Mouse (Mus musculus) embryo, embryonic 11.5 days (tissue): Measurements from ENCODE around the gene Vopp1.

Experiments used
- DNase-seq: peaks from one replicate; pipeline ENCODE4 v3.0.0-alpha.2; 2012; ENCODE audit warnings: low read depth, low spot score

Vopp1 gene

DNA sequence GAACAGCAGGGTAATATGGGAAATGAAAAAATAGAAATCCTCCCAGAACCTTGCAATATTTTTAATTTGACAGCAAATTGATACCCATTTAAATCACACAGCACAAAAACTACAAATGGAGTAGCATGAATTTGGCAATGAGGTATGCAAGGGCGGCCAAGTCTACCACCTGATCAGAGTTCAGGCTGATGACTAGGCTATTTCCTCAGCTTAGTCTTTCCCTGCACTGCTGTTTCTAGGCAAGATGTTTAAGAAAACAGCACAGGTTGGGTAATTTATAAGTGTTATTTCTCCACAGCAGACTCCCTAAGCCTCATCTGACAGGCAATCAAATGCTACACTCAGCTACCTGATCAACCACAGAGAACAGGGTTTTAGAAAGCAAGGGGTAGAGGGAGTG, 40.7 kb downstream of the Vopp1 start:
- no peak for DNase-seq

GRCm38 (mm10) chr6:57782658-57783057, 42.3 kb downstream of the Vopp1 start:
- DNase-seq, result no peak

DNA sequence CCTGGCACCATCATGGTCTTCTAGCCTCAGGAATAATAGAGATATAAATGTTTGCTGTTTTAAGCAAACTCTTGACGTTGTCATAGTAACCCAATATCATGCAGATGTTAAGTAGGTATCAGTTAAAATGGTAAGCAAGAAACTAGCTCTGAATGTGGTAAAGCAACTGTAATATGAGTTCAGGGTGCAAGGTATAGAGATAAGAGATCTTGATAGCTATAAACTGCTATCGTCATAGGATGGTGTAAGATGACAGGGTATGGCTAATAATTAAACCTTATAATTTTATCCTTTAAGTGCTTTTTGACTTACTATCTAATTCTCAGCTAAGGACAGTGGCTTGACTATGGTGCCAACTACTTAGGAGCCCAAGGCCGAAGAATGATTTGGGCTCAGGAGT, 44.6 kb downstream of the Vopp1 start:
- no peak for DNase-seq

GRCm38 (mm10) chr6:57773792-57774191, 51.2 kb downstream of the Vopp1 start:
- no peak for DNase-seq

GRCm38 (mm10) chr6:57770467-57771190, 54.3 kb downstream of the Vopp1 start:
- DNase-seq, result no peak

GRCm38 (mm10) chr6:57768948-57769525, 55.9 kb downstream of the Vopp1 start:
- DNase-seq, result no peak

- DNase-seq, result no peak
These were observed 57.7 kb downstream of the Vopp1 start for GRCm38 (mm10) chr6:57767112-57767868.

GRCm38 (mm10) chr6:57766287-57766686, 58.7 kb downstream of the Vopp1 start:
- DNase-seq, result no peak

DNA sequence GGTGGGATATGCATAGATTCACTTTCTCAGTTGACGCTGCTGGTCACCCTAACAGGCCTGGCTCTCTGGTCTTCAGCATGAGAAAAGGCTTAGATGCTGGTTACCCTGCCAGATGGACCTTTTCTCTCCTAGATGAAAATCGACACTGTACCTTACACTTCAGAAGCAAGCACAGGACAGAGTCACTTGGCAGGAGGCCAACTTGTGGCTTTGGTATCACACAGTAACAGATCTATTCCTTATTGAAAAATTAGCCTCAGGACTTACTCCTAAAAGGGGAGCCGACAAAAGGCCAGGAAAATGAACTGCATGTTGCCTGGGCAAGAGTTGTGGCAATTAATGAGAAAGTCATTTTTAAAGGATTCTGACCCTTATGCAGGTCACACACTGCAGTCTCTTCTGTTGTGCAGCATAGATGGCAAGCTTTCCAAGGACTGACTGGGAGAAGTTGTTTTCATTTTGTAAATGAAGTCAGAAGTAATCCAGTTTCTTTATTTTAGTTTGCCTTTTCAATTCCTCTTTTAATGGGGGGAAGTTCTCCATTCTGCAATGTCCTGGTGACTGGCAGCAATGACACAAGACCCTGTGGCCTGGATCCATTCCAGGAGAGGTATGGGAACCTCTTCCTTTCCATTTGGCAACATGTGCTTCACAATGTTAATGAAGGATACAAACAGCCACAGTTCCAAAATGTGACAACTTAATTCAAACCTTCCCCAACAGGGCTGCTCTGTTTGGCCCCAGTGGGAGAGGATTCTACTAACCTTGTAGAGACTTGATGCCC, 59.7 kb downstream of the Vopp1 start:
- no peak for DNase-seq

DNA sequence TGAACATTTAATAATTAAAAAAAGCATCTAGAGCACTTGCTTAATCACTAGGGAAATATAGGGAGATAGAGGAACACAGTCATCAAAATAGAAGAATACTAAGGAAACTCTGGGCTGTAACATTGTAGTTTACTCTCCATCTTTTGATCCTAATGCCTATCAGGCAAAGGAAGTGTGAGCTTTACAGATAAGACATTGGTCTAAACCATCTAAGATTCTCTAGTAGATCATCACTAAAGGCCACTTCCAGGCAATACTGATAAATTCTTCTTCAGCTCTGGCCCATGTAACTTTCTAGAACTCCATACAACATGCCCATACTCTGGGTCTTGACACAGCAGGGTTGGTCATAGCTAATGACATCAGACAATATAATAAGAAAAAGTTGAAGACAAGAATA, 61.9 kb downstream of the Vopp1 start:
- no peak for DNase-seq

GRCm38 (mm10) chr6:57753962-57754759, 70.8 kb downstream of the Vopp1 start:
- DNase-seq, result no peak

DNA sequence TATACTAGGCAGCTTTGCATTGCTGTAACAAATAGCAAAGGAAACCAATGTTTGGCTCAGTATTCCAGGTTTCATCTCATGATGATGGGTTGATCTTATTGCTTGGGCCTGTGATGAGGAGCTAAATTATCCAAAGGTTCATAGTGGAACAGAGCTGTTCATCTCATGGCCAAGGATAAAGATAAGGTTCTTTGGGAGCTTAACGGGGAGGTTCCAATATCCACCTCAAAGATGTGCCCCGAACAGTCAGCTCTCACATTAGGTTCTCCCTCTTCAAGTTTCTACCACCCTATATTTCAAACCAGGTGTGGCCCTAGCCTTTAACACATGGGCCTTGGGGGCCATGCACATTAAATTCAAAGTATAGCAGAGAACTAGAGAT, 79.2 kb downstream of the Vopp1 start:
- no peak for DNase-seq

GRCm38 (mm10) chr6:57744974-57745747, 79.8 kb downstream of the Vopp1 start:
- DNase-seq, result peak; percentile 4

GRCm38 (mm10) chr6:57744123-57744522, 80.8 kb downstream of the Vopp1 start:
- no peak for DNase-seq

DNA sequence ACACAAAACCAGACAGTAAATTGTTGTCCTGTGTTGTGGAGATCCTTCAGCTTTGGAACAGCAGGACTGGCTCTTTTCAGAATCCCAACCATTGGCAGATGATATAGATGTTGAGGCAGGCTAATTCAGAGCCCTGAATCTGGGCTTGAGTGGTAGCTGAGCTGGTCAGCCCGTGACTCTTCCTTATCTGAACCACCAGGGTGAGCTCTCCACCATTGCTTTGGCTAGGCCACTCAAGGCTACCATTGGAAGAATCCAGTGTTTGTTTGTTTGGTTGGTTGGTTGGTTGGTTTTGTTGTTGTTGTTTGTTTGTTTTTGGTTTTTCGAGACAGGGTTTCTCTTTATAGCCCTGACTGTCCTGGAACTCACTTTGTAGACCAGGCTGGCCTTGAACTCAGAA, 81.6 kb downstream of the Vopp1 start:
- DNase-seq, result no peak

DNA sequence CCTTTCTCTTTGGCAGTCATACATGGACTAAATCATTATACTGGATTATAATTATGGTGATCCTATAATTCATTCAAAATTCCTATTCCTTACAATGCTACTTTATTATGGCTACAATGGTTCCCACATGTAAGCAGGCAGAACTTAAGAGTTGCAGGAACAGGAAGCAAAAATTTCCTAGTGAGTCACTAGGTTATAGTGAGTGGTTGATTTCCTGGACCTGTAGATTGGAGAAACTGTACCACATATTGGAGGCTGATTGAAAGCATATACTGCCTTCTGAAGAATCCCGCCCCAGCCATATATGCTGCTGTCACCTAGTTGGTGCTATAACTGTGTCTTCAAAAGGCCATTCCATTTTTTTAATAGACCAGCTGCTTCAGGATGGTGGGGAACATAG, 82.2 kb downstream of the Vopp1 start:
- no peak for DNase-seq

DNA sequence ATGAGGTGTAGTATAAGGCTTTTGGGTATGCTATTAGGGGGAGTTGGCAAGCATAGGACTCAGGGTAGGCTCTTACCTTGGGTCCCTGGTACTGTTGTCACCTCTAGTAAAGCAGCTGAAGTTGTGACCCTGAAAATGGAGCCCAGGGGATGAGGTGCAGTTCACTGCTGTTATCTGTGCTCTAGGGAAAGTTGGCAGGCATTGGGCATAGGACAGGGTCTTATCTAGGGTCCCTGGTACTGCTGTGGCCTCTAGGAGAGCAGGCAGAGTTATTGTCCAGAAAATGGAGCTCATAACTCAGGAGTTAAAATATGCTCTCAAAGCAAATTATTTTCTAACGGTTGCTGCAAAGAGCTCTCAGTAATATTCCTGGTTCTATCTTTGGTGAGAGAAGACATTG, 103.6 kb downstream of the Vopp1 start:
- no peak for DNase-seq

- no peak for DNase-seq
These were observed 113.2 kb downstream of the Vopp1 start for GRCm38 (mm10) chr6:57711726-57712125.

- DNase-seq, result no peak
These were observed 118.2 kb downstream of the Vopp1 start for GRCm38 (mm10) chr6:57706721-57707120.

DNA sequence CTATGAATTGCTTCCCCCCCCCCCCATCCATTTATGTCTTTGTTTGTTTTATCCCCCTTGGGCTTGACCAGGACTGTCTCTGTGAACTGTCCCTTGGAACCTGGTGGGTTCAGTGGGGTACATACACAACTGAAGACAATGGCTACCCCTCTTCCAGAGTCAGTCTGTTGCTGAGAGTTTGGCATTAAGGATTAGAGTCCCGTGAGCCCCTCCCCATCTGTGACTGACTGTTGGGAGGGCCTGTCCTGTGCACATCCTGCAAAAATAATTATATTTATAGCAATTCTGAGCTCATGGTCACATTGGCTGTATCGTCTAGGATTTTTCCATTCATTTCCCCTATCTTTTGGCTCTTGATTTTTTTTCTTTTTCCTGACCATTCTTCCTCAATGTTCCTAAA, 121.3 kb downstream of the Vopp1 start:
- DNase-seq, result no peak
